Mouse (Mus musculus) C2C12 (cell line): ENCODE measurements around the gene Fam114a2.

Source experiments
- CEBPB ChIP-seq: IDR thresholded peaks from one replicate; pipeline ENCODE4 v1.6.1; 2011; ENCODE audit warnings: low read depth, mild to moderate bottlenecking, control low read depth, moderate library complexity
- CTCF ChIP-seq: IDR thresholded peaks from one replicate; pipeline ENCODE4 v1.5.1; 2011; ENCODE audit not compliant: control insufficient read depth, insufficient read depth, insufficient read length
- MAX ChIP-seq: IDR thresholded peaks from one replicate; pipeline ENCODE4 v1.6.1; 2011; ENCODE audit warnings: mild to moderate bottlenecking, control low read depth
- MYOG ChIP-seq: IDR thresholded peaks from one replicate; pipeline ENCODE4 v1.6.1; 2011; ENCODE audit not compliant: control insufficient read depth, insufficient read length; ENCODE audit errors: extremely low read depth
- USF1 ChIP-seq: IDR thresholded peaks from one replicate; pipeline ENCODE4 v1.6.1; 2011; ENCODE audit warnings: low read depth, mild to moderate bottlenecking, control low read depth, moderate library complexity

- TF ChIP-seq USF1, result no peak
- TF ChIP-seq MYOG, result no peak
- no peak for TF ChIP-seq CTCF
- no peak for TF ChIP-seq MAX
- TF ChIP-seq CEBPB, result no peak
These were observed 64.0 kb downstream of the Fam114a2 start for GRCm38 (mm10) chr11:57454421-57454820.
